Mouse (Mus musculus): ENCODE data around the gene Vwa5a.
A peak's percentile ranks its signal among the peaks of the same experiment; 100 is the strongest.

Vwa5a gene

GRCm38 (mm10) chr9:38718102-38718501 lies at the start of gene Vwa5a:
Vwa5a (plus strand) TSS chr9:38718268.
- DNase-seq (ENCODE audit: low spot score) = peak; percentile 22

- DNase-seq (ENCODE audit: low spot score) = no peak
Measured at GRCm38 (mm10) chr9:38672887-38673286, 45.2 kb upstream of the Vwa5a start.

- no peak for DNase-seq (ENCODE audit: low spot score)
Measured at GRCm38 (mm10) chr9:38674501-38674900, 43.6 kb upstream of the Vwa5a start, which contains the start of gene Olfr918. Olfr918 (minus strand) TSS chr9:38674601.

GRCm38 (mm10) chr9:38718927-38719441 lies 916 bp downstream of the Vwa5a start:
- DNase-seq (ENCODE audit: low spot score) = peak; percentile 57

- DNase-seq (ENCODE audit: low spot score) = no peak
Measured at GRCm38 (mm10) chr9:38724044-38724443, 6.0 kb downstream of the Vwa5a start.

- no peak for DNase-seq (ENCODE audit: low spot score)
Measured at GRCm38 (mm10) chr9:38728218-38728617, 10.2 kb downstream of the Vwa5a start.

GRCm38 (mm10) chr9:38741408-38741807 lies 23.3 kb downstream of the Vwa5a start:
- DNase-seq (ENCODE audit: low spot score) = no peak

- no peak for DNase-seq (ENCODE audit: low spot score)
Measured at GRCm38 (mm10) chr9:38744619-38745315, 26.7 kb downstream of the Vwa5a start.

GRCm38 (mm10) chr9:38751999-38752398 lies 33.9 kb downstream of the Vwa5a start, which contains the start of gene Olfr920:
Olfr920 (plus strand) TSS chr9:38752299.
- DNase-seq (ENCODE audit: low spot score) = no peak

- no peak for DNase-seq (ENCODE audit: low spot score)
Measured at GRCm38 (mm10) chr9:38772768-38773167, 54.7 kb downstream of the Vwa5a start, which contains the start of gene Olfr921. Olfr921 (plus strand) TSS chr9:38773068.

GRCm38 (mm10) chr9:38792689-38793088 lies 74.6 kb downstream of the Vwa5a start:
- no peak for DNase-seq (ENCODE audit: low spot score)
